Mouse (Mus musculus) G1E (cell line): ENCODE data around the gene Pdzd9.

Experiments used
- CTCF ChIP-seq: IDR thresholded peaks from 2 replicates; pipeline ENCODE4 v1.5.1; 2012; ENCODE audit warnings: low read depth, low read length, inconsistent platforms, mixed read lengths
- GATA1 ChIP-seq: IDR thresholded peaks from 2 replicates; pipeline ENCODE4 v1.6.1; 2012; ENCODE audit warnings: borderline replicate concordance, low read length, inconsistent platforms, mixed read lengths
- GATA2 ChIP-seq: IDR thresholded peaks from 2 replicates; pipeline ENCODE4 v1.6.1; 2012; ENCODE audit warnings: low read depth, low read length, inconsistent platforms, borderline replicate concordance
- POLR2AphosphoS5 ChIP-seq: IDR thresholded peaks from 2 replicates; pipeline ENCODE4 v1.6.1; 2012; ENCODE audit warnings: low read depth, low read length, inconsistent platforms; ENCODE audit not compliant: insufficient replicate concordance
- TAL1 ChIP-seq: conservative IDR thresholded peaks from 2 replicates; pipeline ENCODE4 v1.6.1; 2012; ENCODE audit warnings: low read depth, low read length, inconsistent platforms, mixed read lengths

- TF ChIP-seq CTCF (no peak), GATA2 (no peak), TAL1 (no peak), GATA1 (no peak), POLR2AphosphoS5 (no peak)
These were observed 47.1 kb upstream of the Pdzd9 start for GRCm38 (mm10) chr7:120717261-120717660.
